Mouse (Mus musculus) testis, postnatal 14 days (tissue): ENCODE data around the gene Spata5.

ENCODE experiments used
- DNase-seq: peaks from one replicate; pipeline ENCODE4 v3.0.0; 2021; ENCODE audit warnings: low spot score

Spata5 gene

DNA sequence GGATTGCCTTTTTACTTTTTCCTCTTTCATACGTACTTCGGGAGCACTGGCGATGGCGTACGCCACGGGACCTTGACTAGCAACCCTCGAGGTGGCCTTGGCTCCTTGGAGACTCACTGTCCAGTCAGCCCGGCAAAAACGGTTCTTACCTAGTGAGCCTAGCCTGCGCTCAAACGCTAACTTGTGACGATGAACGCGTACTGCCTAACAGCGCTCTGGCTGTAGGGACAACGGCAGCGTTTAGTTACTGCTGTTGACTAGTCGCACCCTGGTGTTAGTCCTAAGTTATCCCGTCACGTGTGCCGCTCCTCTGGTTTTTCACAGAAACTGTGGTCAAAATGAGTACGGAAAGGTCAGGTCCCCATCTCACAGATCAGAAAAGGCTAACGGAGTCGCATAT, 945 bp downstream of the Spata5 start:
- DNase-seq = peak; percentile 69

DNA sequence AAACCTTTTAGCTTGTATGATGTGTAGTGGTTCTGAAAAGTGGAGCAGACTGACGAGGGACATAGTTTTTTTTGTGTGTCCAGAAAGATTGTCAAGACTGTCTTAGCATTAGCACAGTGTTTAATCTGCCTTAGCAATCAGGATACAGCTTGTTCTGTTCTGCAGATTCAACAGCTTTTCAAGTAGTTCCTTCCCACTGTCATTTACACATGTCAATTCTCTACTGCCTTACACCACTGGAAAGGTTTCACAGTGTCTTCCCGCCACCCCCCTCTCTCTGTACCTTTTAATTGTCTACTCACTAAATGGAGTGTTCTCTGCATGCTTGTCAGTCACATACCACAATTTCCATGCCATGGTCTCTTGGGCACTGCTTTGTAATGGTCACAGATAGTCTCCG, 1.5 kb downstream of the Spata5 start:
- DNase-seq = no peak

DNA sequence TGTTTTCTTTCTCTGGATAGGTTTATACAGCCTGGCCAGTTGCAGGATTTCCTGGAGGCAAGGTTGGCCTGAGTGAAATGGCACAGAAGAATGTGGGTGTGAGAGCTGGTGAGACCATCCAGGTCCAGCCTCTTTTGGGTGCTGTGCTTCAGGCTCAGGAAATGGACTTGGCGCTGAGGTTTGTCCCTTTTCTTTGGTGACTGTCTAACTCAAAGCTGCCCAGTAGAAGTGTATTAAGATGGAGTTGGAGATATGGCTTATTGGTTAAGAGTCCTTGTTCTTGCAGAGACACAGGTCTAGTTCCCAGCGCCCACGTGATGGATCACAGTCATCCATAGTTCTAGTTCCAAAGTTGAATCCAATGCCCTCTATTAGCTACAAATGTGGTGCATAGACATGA, 6.4 kb downstream of the Spata5 start:
- no peak for DNase-seq

DNA sequence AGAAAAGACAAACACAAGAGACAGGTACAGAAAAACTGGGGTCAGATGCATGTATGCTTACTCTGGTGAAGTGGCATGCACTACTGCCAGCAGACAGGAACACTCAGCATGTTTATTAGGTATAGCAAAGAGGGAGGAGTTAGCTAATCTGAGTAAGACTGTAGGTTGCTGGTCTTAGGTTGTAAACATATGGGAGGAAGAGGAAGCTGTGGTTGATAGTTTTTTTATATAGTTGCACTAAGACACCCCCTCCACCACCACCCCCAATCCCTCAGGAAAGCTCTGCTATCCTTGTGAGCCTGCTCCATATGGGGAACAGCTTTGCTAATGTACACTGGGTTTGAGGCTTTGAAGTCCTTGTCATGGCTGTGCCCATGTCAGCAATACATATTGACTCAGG, 10.7 kb downstream of the Spata5 start:
- DNase-seq = no peak

DNA sequence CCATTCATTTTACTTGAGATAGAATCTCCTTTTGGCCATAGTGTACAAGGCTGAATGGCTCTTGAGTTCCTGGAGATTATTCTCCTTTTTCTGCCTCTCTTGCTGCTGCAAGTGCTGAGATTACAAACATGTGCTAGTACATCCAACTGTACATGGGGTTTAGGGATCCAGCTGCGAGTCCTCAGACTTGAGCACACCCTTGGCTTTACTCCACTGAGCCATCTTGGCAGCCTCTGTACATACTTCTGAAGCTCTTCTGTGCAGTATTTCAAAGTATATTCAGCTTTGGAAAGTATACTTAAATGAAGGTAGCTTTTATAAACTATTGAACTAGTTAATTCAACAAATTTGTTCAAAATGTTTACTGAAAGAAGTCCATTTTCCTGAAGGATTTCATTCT, 20.1 kb downstream of the Spata5 start:
- DNase-seq = no peak

GRCm38 (mm10) chr3:37443409-37443808, 23.7 kb downstream of the Spata5 start:
- DNase-seq = no peak

GRCm38 (mm10) chr3:37455992-37456391, 36.3 kb downstream of the Spata5 start:
- DNase-seq = no peak

DNA sequence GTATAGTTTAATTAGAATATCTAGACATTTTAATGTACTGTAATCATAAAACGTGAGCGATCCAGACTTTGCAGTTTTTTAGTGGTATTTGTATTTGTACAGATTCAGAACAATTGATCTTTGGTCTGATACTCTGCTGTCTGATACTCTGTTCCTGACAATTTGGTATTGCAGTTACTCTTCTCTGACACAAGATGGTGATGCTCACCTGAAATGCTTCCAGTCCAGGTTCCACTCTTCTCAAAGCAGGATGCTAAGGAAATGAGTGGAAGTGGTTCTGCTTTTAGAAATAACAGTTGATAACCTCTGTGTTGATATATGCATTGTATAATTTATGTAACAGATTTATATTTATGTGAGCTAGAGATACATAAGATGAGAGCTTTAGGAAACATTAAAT, 48.5 kb downstream of the Spata5 start:
- no peak for DNase-seq

GRCm38 (mm10) chr3:37469353-37469752, 49.7 kb downstream of the Spata5 start:
- DNase-seq = no peak

GRCm38 (mm10) chr3:37470867-37471266, 51.2 kb downstream of the Spata5 start:
- DNase-seq = no peak

DNA sequence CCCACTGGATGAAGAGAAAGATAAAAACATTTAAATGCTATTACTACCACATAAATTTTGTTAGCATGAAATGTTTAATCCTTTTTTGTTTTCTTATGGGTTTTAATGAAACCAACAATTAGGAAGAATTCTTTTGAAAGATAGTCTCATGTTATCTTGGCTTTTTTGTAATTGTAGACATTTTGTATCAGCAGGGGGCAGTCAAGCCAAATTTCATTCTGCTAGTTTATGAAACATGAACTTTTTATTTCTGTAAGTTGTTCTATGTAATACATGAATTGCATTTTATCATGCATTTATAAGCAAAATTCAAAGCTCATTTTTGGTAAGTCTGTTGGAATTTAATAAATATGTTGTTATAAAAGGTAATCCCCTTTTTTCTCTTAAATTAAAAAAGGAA, 52.8 kb downstream of the Spata5 start:
- no peak for DNase-seq

- DNase-seq = no peak
These were observed 56.8 kb downstream of the Spata5 start for GRCm38 (mm10) chr3:37476485-37476884.

- DNase-seq = no peak
These were observed 57.9 kb downstream of the Spata5 start for GRCm38 (mm10) chr3:37477438-37478188.

- DNase-seq = no peak
These were observed 60.1 kb downstream of the Spata5 start for GRCm38 (mm10) chr3:37479771-37480170.

DNA sequence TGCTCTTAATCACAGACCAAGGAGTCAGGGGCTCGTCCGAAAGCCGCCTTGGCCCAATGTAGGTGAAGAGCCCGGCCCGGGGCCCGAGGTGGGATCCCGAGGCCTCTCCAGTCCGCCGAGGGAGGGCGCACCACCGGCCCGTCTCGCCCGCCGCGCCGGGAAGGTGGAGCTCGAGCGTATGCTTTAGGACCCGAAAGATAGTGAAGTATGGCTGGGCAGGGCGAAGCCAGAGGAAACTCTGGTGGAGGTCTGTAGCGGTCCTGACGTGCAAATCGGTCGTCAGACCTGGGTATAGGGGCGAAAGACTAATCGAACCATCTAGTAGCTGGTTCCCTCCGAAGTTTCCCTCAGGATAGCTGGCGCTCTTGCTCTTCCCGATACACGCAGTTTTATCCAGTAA, 61.6 kb downstream of the Spata5 start:
- DNase-seq = peak; percentile 56

DNA sequence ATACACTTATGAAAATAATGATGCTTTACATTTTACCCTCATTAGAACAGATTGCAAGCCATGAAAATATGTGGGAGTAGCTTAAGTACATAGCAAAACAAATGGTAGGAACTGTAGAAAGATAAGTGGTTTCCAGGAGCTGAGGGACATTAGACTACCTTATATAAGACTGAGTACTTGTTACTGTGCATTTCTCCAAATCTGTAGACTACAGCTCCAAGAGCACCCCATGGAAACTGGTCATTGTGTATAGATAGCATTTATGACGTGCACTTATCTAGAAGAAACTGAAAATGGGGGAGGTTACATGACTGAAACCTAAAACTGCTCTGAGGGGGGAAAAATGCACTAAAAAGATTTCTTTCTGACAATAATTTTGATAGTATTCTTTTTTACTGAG, 63.0 kb downstream of the Spata5 start:
- no peak for DNase-seq

DNA sequence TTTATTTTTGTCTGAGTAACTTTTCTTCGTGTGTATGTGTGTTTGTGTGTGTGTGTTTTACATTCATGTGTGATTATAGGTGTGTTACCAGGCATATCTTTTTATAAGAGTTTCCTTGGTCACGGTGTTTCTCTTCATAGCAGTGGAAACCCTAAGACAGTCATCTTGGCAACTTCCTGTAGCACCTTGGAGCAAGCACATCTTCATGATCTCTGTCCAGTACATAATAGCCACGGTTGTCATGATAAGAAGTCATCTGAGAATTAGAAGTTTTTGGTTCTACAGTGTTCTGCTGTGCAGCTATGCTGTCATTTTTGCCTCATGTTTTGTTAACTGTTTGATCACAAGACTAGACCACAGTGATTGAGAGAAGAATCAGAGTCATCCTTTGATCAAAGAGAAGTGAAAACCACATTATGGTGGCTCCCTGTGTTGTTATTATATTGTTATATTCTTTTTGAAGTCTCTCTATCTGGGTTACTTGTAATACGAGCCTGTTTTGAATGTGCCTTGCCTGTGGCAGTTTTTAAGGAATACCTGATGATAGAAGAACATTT, 64.1 kb downstream of the Spata5 start:
- no peak for DNase-seq

- DNase-seq = no peak
These were observed 67.9 kb downstream of the Spata5 start for GRCm38 (mm10) chr3:37487639-37488038.

GRCm38 (mm10) chr3:37488173-37488572, 68.5 kb downstream of the Spata5 start:
- DNase-seq = no peak

DNA sequence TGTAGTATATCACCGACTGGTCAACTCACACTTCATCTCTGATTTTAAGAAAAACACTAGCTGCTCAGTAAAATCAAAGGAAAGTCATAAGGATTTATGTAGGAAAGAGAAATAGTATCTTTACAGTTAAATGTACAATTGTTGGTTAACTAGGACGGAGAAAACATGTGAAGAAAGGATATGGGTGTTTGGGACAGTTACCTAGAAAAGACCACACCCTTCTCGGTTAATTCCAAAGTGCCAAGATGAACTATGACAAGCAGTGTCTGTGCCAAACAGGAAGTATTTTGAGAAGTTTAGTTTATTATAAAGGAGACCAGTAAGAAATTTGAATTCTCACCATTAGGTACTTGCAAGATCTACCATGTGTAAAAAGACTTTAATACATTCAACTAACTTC, 70.3 kb downstream of the Spata5 start:
- DNase-seq = no peak

GRCm38 (mm10) chr3:37500939-37501338, 81.2 kb downstream of the Spata5 start:
- no peak for DNase-seq

GRCm38 (mm10) chr3:37502552-37502951, 82.9 kb downstream of the Spata5 start:
- DNase-seq = no peak

DNA sequence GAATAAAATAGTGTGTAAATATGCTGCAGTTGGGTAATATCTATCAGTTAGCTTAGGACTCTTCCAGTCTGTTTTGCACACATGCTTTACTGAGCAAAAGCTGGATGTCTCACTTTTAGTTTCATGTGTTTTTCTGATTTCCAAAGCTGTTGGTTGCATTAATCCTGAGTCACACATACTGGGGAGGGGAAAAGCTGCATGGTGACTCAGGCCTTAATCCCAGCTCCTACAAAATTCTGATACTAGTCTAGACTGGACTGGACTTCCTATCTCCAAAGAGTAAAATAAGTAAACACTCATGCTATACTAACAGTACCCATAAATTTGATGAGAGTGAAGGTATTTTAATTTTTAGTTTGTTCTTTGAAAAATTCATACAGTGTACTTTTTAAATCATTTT, 84.2 kb downstream of the Spata5 start:
- no peak for DNase-seq
